Mouse (Mus musculus): ENCODE measurements around the gene Arpp21.

DNA sequence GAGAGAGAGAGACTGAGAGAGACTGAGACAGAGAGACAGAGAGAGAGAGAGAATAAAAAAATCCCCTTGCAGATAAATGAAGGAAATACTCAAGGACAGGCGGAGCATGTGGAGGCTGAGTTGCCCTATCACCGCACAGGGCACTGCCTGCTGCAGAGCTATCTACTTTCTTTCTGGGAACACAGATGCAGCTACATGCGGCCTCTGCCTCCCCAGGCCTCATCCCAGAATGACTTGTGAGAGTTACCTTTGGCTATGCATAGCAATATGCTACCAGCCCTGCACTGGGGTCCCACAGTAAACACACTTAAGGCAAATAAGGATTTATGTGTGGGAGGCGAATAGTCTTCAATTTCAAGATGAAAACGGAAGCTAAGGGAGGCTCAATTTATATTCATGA lies 164.8 kb downstream of the Arpp21 start:
- TF ChIP-seq CTCF (IDR thresholded peaks at IDR 0.05; ENCODE audit: low read depth, low read length), result no peak
- no peak for TF ChIP-seq POLR2A (IDR thresholded peaks at IDR 0.05; ENCODE audit: borderline replicate concordance, low read depth, low read length)
